Mouse (Mus musculus) cortical plate, adult 2 months (tissue): ENCODE results near the gene Arid5b.

ENCODE experiments used
- CTCF ChIP-seq: fragments of 200-500 bp; IDR thresholded peaks from 2 replicates; pipeline ENCODE4 v1.5.1; 2011; ENCODE audit warnings: mild to moderate bottlenecking, control low read depth, low read length; ENCODE audit not compliant: insufficient read depth; ENCODE audit errors: extremely low read depth
- POLR2A ChIP-seq: fragments of 200-500 bp; IDR thresholded peaks from 2 replicates; pipeline ENCODE4 v1.6.1; 2011; ENCODE audit warnings: mild to moderate bottlenecking, low read length, control low read depth; ENCODE audit not compliant: insufficient read depth; ENCODE audit errors: extremely low read depth

DNA sequence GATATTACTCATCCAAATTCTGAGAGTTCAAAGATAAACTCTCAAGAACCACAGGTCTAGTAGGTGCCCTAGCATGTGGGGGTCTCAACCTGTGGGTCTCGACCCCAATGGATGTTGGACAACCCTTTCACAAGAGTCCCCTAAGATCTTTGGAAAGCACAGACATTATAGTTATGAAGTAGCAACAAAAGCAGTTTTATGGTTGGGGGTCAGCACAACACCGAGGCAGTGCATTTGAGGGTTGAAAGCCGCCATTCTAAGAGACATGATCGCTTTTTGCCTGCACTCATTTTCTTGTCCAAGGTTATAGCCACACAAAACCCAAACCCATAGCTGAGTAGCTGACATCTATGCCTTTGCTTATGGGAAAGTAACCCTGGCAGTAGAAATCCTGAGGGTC, 105.6 kb downstream of the Arid5b start:
- no peak for TF ChIP-seq POLR2A
- no peak for TF ChIP-seq CTCF
